Mouse (Mus musculus) neural tube, embryonic 15.5 days (tissue): ENCODE results near the gene Chrna5. TPM values are rescaled to one million over a fixed set of nuclear protein-coding genes. Genes with fewer than 3 reads are reported as not detected.
"Not testable (repeated sequence)": the region's sequence is repeated elsewhere in the genome, so short reads cannot be mapped to it uniquely, and the experiment has no call there.

ENCODE experiments used
- ATAC-seq: fragments of 200-750 bp; cut with Nextera tagmentation; 2 replicates; pipeline ENCODE4 v1.8.0; 2017; ENCODE audit warnings: mild to moderate bottlenecking, moderate TSS enrichment, moderate library complexity; ENCODE audit not compliant: low FRiP score
- H3K27ac ChIP-seq: fragments of 300-500 bp; sonication (generic); replicated peaks from 2 replicates; pipeline ENCODE4 v1.5.1; 2015; ENCODE audit warnings: mild to moderate bottlenecking, inconsistent platforms
- H3K27me3 ChIP-seq: fragments of 300-500 bp; sonication (generic); replicated peaks from 2 replicates; pipeline ENCODE4 v1.6.1; 2015; ENCODE audit warnings: inconsistent platforms
- H3K36me3 ChIP-seq: fragments of 300-500 bp; sonication (generic); 2 replicates; pipeline ENCODE4 v1.6.1; 2015; ENCODE audit warnings: inconsistent platforms
- H3K4me1 ChIP-seq: fragments of 300-500 bp; sonication (generic); 2 replicates; pipeline ENCODE4 v1.6.1; 2015; ENCODE audit warnings: inconsistent platforms
- H3K4me2 ChIP-seq: fragments of 300-500 bp; sonication (generic); 2 replicates; pipeline ENCODE4 v1.6.1; 2015; ENCODE audit warnings: inconsistent platforms, mild to moderate bottlenecking, moderate library complexity
- H3K4me3 ChIP-seq: fragments of 300-500 bp; sonication (generic); replicated peaks from 2 replicates; pipeline ENCODE4 v1.5.1; 2015; ENCODE audit warnings: mild to moderate bottlenecking, inconsistent platforms
- H3K9ac ChIP-seq: fragments of 300-500 bp; sonication (generic); replicated peaks from 2 replicates; pipeline ENCODE4 v1.6.1; 2015; ENCODE audit warnings: mild to moderate bottlenecking, inconsistent platforms
- H3K9me3 ChIP-seq: fragments of 300-500 bp; sonication (generic); replicated peaks from 2 replicates; pipeline ENCODE4 v1.6.1; 2016; ENCODE audit warnings: inconsistent platforms
- WGBS: fragments of 180-500 bp; shearing (Covaris S2); methylation state at CpG from one replicate; pipeline ENCODE4 v1.1.7; 2015; ENCODE audit warnings: mixed read lengths; 5-methylcytosine and 5-hydroxymethylcytosine counted together
- polyA plus RNA-seq: library from polyadenylated mRNA; unstranded; fragments of >200 nt; fragmentation: Nextera tagmentation; extraction: Ambion mirVana; gene quantifications from 2 replicates; pipeline ENCODE4 v1.2.1, GENCODE M21; 2015

Chrna5 gene
- polyA plus RNA-seq = 3.7 and 3.9 TPM in 2 replicates

DNA sequence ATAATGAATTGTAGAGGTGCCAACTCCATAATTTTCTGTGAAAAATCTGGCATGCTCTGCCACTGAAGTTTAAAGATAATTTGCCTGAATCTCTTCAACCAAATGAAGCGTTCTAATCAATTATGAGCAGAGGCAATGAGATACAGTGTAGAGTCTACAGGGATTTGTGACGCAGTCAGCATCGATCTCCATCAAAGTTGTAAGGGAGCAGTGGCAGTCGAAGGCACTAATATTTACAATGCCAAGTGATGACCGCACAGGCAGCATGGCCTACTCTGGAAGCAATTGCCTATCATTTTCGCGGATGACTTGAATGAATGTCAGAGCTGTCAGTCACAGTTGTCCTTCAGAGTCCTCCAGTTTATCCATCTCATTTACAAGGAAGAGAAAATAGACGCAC lies at the start of gene Chrna5:
Chrna5 (plus strand) TSS at position 207 of the 400 bp plus-strand sequence.
- ATAC-seq = no peak
- Histone ChIP-seq H3K36me3 (no peaks in the 10 kb centered on the region), H3K9ac (peak within 1 kb of the TSS; percentile 49), H3K9me3 (no peaks in the 10 kb centered on the region), H3K4me1 (peaks cover 28% of the 10 kb centered on the region), H3K4me3 (peak within 1 kb of the TSS; percentile 67), H3K27ac (0 out of 2 replicates have a peak within 1 kb of the TSS, but pooled peaks have one; percentile 37), H3K27me3 (peaks cover 22% of the 10 kb centered on the region), H3K4me2 (peak within 1 kb of the TSS; percentile 95)
- WGBS = 39% methylated on average over 8 of the region's 8 CpGs

DNA sequence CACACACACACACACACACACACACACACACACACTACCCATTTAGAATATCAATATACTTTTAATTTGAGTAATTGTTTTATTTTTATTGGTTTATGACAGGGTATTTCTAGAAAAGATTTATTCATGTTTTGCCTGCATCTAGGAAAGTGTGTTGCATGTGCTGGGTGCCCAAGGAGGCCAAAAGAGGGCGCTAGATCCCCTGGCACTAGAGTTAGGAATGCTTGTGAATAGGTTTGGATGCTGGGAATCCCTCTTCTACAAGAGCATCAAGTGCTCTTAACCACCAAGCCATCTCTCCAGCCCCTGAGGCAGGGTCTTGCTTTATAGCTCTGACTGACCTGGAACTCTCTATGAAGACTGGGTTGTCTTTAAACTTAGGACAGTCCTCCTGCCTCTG lies 48.9 kb upstream of the Chrna5 start:
- Histone ChIP-seq H3K36me3 (no peaks in the 10 kb centered on the region), H3K4me3 (no peak overlapping the region), H3K4me1 (no peaks in the 10 kb centered on the region), H3K9ac (no peak overlapping the region), H3K27ac (no peak overlapping the region), H3K9me3 (no peaks in the 10 kb centered on the region), H3K27me3 (no peaks in the 10 kb centered on the region), H3K4me2 (no peak overlapping the region)
- no peak for ATAC-seq
- 17% methylated on average over 1 of the region's 1 CpGs for WGBS

GRCm38 (mm10) chr9:54932379-54932778 lies 48.3 kb upstream of the Chrna5 start:
- Histone ChIP-seq H3K27ac (no peak overlapping the region), H3K9ac (no peak overlapping the region), H3K4me3 (no peak overlapping the region), H3K4me1 (no peaks in the 10 kb centered on the region), H3K36me3 (no peaks in the 10 kb centered on the region), H3K27me3 (no peaks in the 10 kb centered on the region), H3K4me2 (no peak overlapping the region), H3K9me3 (no peaks in the 10 kb centered on the region)
- ATAC-seq = no peak
- WGBS = 84% methylated on average over 2 of the region's 2 CpGs

DNA sequence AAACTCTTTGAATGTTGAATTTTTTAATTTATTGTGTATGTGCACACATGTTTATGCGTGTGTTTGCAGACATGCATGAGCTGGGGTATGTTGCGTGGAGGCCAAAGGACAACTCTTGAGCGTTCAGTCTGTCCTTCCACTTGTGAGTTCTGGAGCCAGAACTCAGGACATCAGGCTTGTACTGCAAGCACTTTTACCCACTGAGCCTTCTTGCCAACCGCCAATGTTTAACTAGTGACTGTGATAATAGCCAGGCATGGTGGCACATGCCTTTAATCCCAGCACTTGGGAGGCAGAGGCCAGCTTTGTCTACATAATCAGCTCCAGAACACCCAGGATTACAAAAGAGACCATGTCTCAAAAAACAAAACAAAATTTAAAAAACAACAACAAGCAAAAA lies 38.6 kb upstream of the Chrna5 start:
- ATAC-seq = no peak
- Histone ChIP-seq H3K27me3 (no peaks in the 10 kb centered on the region), H3K4me2 (no peak overlapping the region), H3K9ac (no peak overlapping the region), H3K4me1 (no peaks in the 10 kb centered on the region), H3K4me3 (no peak overlapping the region), H3K27ac (no peak overlapping the region), H3K9me3 (no peaks in the 10 kb centered on the region), H3K36me3 (no peaks in the 10 kb centered on the region)
- WGBS = 97% methylated on average over 4 of the region's 4 CpGs

DNA sequence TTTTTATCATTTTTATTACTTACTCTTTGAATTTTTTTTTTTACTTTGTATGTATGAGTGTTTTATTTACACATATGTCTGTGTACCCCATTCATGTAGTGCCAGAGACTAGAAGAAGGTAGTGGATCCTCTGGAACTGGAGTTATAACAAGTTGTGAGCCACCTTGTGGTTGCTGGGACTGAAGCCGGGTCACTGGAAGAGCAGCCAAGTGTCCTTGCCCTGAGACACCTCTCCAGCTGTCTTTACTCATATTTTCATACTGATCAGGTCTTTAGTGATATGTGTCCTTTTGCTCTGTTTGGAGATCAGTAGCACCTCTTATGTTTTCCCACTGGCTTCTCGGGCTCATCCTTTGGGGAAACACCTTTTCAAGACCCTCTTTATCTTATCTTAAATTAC lies 36.2 kb upstream of the Chrna5 start:
- H3K9ac ChIP-seq = no peak overlapping the region
- no peak overlapping the region for H3K27ac ChIP-seq
- no peaks in the 10 kb centered on the region for H3K9me3 ChIP-seq
- 88% methylated on average over 2 of the region's 2 CpGs for WGBS
- H3K27me3 ChIP-seq = no peaks in the 10 kb centered on the region
- ATAC-seq = no peak
- H3K4me1 ChIP-seq = no peaks in the 10 kb centered on the region
- no peak overlapping the region for H3K4me2 ChIP-seq
- no peaks in the 10 kb centered on the region for H3K36me3 ChIP-seq
- no peak overlapping the region for H3K4me3 ChIP-seq

DNA sequence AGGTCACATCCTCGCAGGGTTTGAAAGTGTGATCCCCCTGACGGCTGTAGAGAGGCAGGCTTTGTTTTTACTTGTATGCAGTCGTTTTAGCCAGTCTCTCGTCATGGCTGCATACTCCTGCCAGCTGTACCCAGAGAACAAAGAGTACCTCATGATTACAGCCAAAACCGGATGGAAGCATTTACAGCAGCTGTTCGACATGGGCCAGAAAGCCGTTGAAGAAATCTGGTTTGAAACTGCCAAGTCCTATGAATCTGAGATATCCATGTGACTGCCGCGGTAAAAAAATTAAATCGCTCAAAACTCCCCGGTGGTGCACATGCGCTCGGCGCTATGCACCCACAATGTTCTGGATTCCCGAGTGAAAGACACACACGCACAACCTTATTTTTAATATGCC lies 34.4 kb upstream of the Chrna5 start:
- ATAC-seq = no peak
- Histone ChIP-seq H3K9me3 (no peaks in the 10 kb centered on the region), H3K4me2 (no peak overlapping the region), H3K4me3 (no peak overlapping the region), H3K36me3 (no peaks in the 10 kb centered on the region), H3K27ac (no peak overlapping the region), H3K27me3 (no peaks in the 10 kb centered on the region), H3K9ac (no peak overlapping the region), H3K4me1 (peaks cover under 1% of the 10 kb centered on the region)
- 74% methylated on average over 16 of the region's 16 CpGs for WGBS

- H3K36me3 ChIP-seq = peaks cover 10% of the 10 kb centered on the region
- no peaks in the 10 kb centered on the region for H3K9me3 ChIP-seq
- H3K9ac ChIP-seq = no peak overlapping the region
Observed at GRCm38 (mm10) chr9:54949465-54949864, 31.2 kb upstream of the Chrna5 start.

DNA sequence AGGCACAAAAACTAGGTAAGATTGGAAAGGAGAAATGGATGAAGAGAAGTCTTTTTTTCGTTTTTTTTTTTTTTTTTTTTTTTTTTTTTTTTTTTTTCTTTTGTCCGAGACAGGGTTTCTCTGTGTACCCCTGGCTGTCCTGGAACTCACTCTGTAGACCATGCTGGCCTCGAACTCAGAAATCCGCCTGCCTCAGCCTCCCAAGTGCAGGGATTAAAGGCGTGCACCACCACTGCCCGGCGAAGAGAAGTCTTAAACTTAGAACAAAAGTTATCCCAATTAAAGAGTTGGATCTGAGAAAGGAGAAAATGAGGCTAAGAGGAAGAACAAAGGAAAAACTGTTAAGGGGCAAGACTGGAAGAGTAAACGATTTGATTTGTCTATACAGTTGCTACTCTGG lies 30.5 kb upstream of the Chrna5 start:
- peak overlapping the region; percentile 58 for H3K9ac ChIP-seq
- peaks cover 12% of the 10 kb centered on the region for H3K36me3 ChIP-seq
- peak overlapping the region; percentile 89 for H3K27ac ChIP-seq
- peak overlapping the region; percentile 62 for H3K4me2 ChIP-seq
- peaks cover 26% of the 10 kb centered on the region for H3K4me1 ChIP-seq
- peak overlapping the region; percentile 65 for H3K4me3 ChIP-seq
- ATAC-seq = peak; percentile 40; the same call in 1 of the 2 replicates
- not testable (repeated sequence) for H3K9me3 ChIP-seq, H3K27me3 ChIP-seq
- WGBS = 55% methylated on average over 8 of the region's 8 CpGs

More at GRCm38 (mm10) chr9:54949465-54949864, 31.2 kb upstream of the Chrna5 start:
- H3K4me2 ChIP-seq = no peak overlapping the region
- no peak for ATAC-seq
- no peaks in the 10 kb centered on the region for H3K27me3 ChIP-seq
- no peak overlapping the region for H3K4me3 ChIP-seq
- H3K27ac ChIP-seq = no peak overlapping the region
- H3K4me1 ChIP-seq = peaks cover 26% of the 10 kb centered on the region

- peak within 1 kb of the TSS; percentile 89 for H3K27ac ChIP-seq
Observed at GRCm38 (mm10) chr9:54950575-54951321, 29.9 kb upstream of the Chrna5 start, which contains the start of the genes Psma4 and AY074887. TSS of gene Psma4 (plus strand) at chr9:54950790. TSS of gene AY074887 (minus strand) at chr9:54950998.

GRCm38 (mm10) chr9:54961059-54961458 lies 19.6 kb upstream of the Chrna5 start:
- no peak overlapping the region for H3K4me3 ChIP-seq
- H3K36me3 ChIP-seq = peaks cover 37% of the 10 kb centered on the region
- no peak overlapping the region for H3K4me2 ChIP-seq
- no peaks in the 10 kb centered on the region for H3K27me3 ChIP-seq
- 98% methylated on average over 4 of the region's 4 CpGs for WGBS
- H3K9ac ChIP-seq = no peak overlapping the region
- no peak overlapping the region for H3K27ac ChIP-seq
- no peak for ATAC-seq
- no peaks in the 10 kb centered on the region for H3K4me1 ChIP-seq
- H3K9me3 ChIP-seq = peaks cover 3% of the 10 kb centered on the region; the same call in 1 of the 2 replicates

More at GRCm38 (mm10) chr9:54950575-54951321, 29.9 kb upstream of the Chrna5 start, which contains the start of the genes Psma4 and AY074887:
- ATAC-seq = peak; percentile 100
- peak within 1 kb of the TSS; percentile 62 for H3K4me2 ChIP-seq
- H3K27me3 ChIP-seq = no peaks in the 10 kb centered on the region
- H3K4me1 ChIP-seq = peaks cover 26% of the 10 kb centered on the region
- peak within 1 kb of the TSS; percentile 58 for H3K9ac ChIP-seq
- H3K36me3 ChIP-seq = peaks cover 18% of the 10 kb centered on the region
- WGBS = under 1% methylated on average over 65 of the region's 65 CpGs
- no peaks in the 10 kb centered on the region for H3K9me3 ChIP-seq
- H3K4me3 ChIP-seq = peak within 1 kb of the TSS; percentile 65

DNA sequence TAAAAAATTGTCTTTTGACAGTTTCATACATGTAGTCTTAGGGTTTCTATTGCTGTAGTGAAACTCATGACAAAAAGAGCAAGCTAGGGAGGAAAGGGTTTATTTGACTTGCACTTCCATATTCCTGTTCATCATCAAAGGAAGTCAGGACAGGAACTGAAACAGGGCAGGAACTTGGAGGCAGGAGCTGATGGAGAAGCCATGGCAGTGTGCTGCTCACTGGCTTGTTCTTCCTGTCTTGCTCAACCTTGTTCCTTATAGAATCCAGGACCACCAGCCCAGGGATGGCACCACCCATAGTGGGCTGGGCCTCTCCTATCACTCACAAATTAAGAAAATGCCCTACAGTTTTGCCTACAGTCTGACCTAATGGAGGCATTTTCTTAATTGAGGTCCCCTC lies 17.0 kb upstream of the Chrna5 start:
- ATAC-seq = no peak
- H3K36me3 ChIP-seq = peaks cover 12% of the 10 kb centered on the region
- H3K4me1 ChIP-seq = no peaks in the 10 kb centered on the region
- H3K27me3 ChIP-seq = no peaks in the 10 kb centered on the region
- no peak overlapping the region for H3K9ac ChIP-seq
- H3K4me2 ChIP-seq = no peak overlapping the region
- no peak overlapping the region for H3K4me3 ChIP-seq
- peaks cover 3% of the 10 kb centered on the region; the same call in 1 of the 2 replicates for H3K9me3 ChIP-seq
- H3K27ac ChIP-seq = no peak overlapping the region

DNA sequence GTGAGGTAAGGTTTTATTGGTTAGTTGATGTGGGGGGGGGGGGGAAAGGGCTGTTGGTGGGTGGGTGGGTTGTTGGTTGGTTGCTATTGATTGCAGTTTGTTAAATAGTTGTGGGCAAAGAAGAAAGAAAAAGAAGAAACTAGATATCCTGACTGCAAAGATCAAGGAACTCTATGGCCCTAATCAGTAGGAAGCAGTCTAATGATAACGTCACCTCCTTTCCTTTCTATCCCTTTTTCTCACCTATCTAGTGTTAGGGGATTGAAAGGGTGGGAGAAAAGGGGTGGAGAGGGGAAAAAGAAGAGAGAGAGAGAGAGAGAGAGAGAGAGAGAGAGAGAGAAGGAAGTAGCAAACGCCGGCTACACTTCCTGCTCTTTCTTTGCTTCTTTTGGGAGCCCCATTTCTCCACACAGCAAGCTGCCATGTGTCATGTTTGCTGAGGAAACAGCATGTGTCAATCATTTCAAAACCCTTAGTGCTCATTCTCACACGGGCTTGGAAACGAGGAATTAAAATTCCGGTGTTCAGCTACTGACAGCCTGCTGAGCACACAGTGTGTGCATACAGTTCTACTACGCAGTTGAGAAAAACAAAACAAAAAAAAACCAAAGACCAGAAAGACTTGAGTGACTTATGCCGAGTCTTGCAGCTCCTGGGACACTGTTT lies 10.6 kb upstream of the Chrna5 start:
- H3K36me3 ChIP-seq = no peaks in the 10 kb centered on the region
- H3K9me3 ChIP-seq = no peaks in the 10 kb centered on the region
- no peak overlapping the region for H3K9ac ChIP-seq
- H3K4me3 ChIP-seq = no peak overlapping the region
- WGBS = 71% methylated on average over 8 of the region's 8 CpGs
- H3K27ac ChIP-seq = no peak overlapping the region
- ATAC-seq = no peak
- H3K27me3 ChIP-seq = no peaks in the 10 kb centered on the region
- no peak overlapping the region for H3K4me2 ChIP-seq
- H3K4me1 ChIP-seq = no peaks in the 10 kb centered on the region
